Mouse (Mus musculus) left cerebral cortex, adult 2 months (tissue): ENCODE results near the gene Abtb2. TPM values are rescaled to one million over a fixed set of nuclear protein-coding genes. Genes with fewer than 3 reads are reported as not detected.

Experiments
- DNase-seq, 2 experiments: peaks; one replicate each; pipeline ENCODE4 v3.0.0; 2021 to 2022; ENCODE audit warnings: low spot score in 2 of 2, mixed read lengths in 1 of 2; ENCODE audit errors: extremely low spot score in 1 of 2
- H3K27ac ChIP-seq: fragments of 200-600 bp; 2 replicates; pipeline ENCODE4 v1.8.1; 2022
- H3K4me3 ChIP-seq: fragments of 200-600 bp; 2 replicates; pipeline ENCODE4 v1.8.1; 2022
- CTCF ChIP-seq: fragments of 200-600 bp; IDR thresholded peaks from 2 replicates; pipeline ENCODE4 v1.8.1; 2022; ENCODE audit warnings: antibody characterized with exemption, mild to moderate bottlenecking, moderate library complexity
- intact Hi-C: fragments of 180-260 bp; cut with DNase I; formaldehyde crosslinking; loops from one replicate; pipeline ENCODE4 v1.15.1; 2025
- total RNA-seq, 2 experiments: library from RNA; stranded (reverse); gene quantifications; 2 replicates each; pipeline ENCODE4 v1.2.3; 2021

The Abtb2 gene
- total RNA-seq, 2 experiments from 2014 or later = 8.1 to 9.7 TPM

DNA sequence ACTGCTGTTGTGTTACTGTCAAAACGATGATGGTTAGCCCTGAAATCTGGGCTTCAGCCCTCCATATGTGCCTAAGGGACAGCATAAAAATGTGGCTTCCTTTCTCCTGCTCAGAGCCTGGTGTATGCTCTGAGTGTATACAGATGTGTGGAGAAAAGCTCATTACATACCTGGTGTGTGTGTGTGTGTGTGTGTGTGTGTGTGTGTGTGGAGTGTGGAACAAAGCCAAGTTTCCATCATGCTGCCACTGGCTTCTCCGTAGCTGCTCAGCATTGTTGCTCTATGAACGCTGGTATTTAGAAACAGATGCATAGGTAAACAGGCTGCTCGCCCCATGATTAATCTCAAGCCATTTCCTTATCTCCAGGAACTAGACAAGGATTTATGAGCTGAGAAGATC, 137.8 kb downstream of the Abtb2 start:
- intact Hi-C loops = no loop called here
- no peak for DNase-seq
- Histone ChIP-seq H3K27ac (no peak overlapping the region), H3K4me3 (no peak overlapping the region)
- TF ChIP-seq CTCF = no peak

DNA sequence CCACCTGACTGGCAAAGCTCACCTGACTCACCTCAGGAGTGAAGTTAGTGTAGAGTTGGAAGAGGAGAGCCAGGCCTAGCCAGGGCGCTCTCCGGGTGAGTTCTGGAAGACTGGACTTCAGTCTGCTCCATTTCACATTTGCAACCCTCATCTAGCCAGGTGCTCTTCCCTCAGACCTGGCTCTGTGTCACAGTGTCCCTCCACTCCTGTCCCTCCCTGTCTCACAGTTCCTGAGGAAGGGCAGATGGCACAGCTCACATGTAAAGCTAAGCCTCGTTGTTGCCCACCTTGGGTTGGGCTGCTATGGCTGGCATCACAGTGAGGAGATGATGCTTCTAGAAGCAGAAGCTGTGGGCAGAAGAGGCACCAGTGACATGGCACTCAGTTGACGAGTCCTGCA, 139.7 kb downstream of the Abtb2 start:
- intact Hi-C loops = no loop called here
- Histone ChIP-seq H3K4me3 (no peak overlapping the region), H3K27ac (no peak overlapping the region)
- no peak for DNase-seq
- TF ChIP-seq CTCF = no peak

DNA sequence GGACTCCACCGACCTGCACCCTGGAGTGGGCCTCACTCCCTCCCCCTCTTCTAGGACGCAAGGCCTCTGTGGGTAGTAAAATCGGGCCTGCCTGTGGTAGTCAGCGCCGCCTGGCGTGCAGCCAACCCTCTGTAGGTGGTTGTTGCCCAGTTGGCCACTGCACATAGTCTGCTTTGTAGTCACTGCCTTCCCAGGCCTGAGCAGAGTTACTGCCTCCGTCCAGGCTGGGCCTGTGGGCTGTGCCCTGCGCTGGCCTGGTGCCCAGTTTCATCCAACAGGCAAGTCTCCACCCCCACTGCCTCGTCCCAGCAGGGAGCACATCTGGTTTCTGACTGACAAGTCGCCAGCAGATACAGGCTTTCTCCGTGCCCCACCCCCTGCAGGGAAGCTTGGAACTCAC, 140.1 kb downstream of the Abtb2 start:
- H3K27ac ChIP-seq = no peak overlapping the region
- intact Hi-C loops = no loop called here
- peak; percentile 56 to 67 for DNase-seq

DNA sequence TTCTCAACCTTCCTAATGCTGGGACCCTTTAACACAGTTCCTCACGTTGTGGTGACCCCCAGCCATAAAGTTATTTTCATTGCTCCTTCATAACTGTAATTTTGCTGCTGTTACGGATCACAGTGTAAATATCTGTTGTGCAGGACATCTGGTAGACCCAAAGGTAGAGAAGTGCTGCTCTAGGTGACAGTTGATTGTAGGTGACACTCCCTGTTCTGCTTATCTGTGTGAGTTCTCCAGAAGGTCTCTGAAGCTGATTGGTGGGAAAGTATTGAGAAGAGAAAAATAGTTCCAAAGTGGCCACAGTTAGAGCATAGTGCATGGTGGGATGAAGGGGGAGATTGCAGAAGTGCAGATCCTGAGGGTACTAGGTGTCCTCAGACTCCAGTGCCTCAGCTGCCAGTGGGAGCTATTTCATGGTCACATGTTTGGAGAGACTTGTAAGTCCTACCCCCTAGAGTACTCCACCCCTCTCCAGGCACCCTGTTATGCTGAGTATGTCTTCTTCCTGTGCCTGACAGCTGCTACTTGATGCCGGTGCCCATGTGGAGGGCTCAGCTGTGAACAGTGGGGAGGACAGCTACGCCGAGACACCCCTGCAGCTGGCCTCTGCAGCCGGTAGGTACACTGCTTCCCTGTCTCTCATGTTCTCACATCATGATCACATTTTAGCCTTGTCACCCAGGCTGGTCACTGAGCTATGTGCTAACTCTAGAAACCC, 141.1 kb downstream of the Abtb2 start:
- Histone ChIP-seq H3K27ac (no peak overlapping the region), H3K4me3 (no peak overlapping the region)
- intact Hi-C loops = no loop called here
- no peak for DNase-seq
- no peak for TF ChIP-seq CTCF

More for the DNA sequence above, 140.1 kb downstream of the Abtb2 start:
- TF ChIP-seq CTCF = no peak
- H3K4me3 ChIP-seq = no peak overlapping the region

DNA sequence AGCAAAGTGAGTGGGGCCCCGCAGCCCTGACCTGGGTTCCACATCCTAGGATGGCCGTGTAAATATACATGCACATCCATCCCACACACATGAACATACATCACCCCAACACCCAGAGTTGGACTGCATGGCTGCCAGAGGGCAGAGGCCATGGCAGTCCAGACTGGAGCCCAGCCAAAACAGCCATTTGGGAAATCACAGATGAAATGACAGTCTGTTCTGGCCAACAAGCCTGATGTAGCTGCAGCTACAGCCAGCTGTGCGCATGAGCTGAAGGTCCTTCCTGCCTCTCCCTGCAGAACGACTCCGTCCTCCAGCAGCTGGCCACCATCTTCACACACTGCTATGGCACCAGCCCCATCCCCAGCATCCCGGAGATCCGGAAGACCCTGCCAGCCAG, 144.7 kb downstream of the Abtb2 start:
- no peak overlapping the region for H3K27ac ChIP-seq
- no peak for DNase-seq
- intact Hi-C loops = no loop called here
- TF ChIP-seq CTCF = no peak
- no peak overlapping the region for H3K4me3 ChIP-seq

DNA sequence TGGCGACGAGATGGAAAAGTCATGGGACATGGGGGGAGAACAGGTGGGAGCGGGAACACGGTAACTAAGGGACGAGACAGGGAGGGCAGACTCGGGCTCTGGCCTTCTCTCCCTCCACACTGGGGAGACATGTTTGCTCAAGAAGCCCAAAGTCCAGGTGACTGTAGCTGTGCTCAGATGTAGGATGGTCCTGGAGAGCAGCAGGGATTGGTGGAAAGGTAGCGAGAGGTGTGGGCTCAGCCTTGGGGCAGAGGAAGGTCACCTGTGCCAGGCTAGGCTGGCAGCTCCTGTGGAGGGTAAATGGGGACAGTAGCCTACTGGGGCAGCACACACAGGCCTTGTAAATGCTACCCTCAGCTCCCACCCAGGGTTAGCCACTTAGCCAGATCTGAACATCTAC, 147.7 kb downstream of the Abtb2 start:
- intact Hi-C loops = no loop called here
- no peak for DNase-seq

DNA sequence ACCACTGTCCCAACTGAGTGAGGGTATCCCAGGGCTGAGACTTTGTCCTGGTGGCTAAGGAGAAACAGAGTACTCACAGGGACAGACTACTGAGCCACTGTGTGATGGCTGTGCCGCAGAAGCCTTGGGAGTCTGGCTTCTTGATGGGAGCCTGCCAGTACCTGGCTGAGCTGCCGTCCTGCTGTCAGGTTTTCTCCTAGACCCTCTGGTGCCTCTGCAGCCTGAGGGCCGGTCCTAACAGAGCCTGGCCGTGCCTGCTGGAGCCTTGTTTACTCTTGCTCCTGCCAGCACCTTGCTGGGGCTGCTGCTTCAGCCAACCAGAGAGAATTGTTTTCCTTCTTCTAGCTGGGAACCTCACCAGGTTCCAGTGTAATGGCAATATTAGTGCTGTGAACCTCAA, 148.3 kb downstream of the Abtb2 start:
- TF ChIP-seq CTCF = no peak
- no peak for DNase-seq
- intact Hi-C loops = no loop called here
- Histone ChIP-seq H3K27ac (no peak overlapping the region), H3K4me3 (no peak overlapping the region)

More for the DNA sequence above, 147.7 kb downstream of the Abtb2 start:
- TF ChIP-seq CTCF = no peak
- no peak overlapping the region for H3K27ac ChIP-seq
- no peak overlapping the region for H3K4me3 ChIP-seq

DNA sequence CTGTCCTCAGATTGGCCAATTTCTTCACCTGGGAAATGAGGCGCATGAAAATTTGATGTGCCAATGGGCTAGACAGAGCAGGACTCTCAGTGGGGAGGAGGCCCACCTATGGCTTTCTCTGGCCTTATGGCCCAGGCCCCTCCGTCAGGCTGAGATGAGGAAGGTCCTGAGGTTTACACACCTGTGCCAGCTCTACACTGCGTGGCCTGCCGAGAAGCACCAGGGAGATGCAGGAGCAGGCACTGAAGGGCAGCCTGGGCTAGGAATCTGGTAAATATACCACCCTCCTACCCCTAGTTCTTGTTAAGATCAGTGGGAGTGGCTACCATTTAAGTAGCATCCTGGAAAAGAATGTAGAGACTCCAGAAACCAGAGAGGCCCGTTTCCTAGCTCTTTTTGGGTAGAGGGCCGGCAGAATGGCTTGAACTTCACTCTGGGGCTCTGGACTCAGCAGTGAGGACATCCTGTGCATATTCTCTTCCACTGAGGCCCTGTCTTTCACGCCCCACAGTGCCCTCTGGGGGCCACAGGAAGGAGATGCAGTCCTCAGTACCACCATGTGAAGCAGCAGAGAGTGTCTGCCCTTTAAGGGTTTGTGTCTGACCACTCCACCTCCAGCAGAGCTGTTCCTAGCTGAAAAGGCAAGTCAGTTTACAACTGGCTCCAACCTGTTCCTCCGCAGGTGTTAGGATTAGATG, 152.6 kb downstream of the Abtb2 start:
- intact Hi-C loops = loop anchor here (1.0 to 5.0 kb wide), 2 partner anchors 153 to 261 kb away; no protein-coding TSS in a partner anchor
- peak; percentile 57 to 72 for DNase-seq

DNA sequence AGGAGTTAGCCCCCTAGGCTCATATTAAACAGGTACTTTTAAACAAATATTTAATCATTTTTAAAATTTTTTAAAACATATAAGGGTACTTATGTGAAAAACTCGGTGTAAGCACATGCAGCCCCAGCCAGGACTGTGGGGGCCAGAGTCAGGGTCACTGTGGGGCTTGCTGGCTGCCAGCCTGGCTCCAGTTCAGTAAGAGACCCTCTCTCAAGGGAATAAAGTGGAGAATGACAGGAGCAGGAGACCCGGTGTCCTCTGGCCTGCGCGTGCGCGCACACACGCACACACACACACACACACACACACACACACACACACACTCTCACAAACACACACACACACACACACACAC, 153.2 kb downstream of the Abtb2 start:
- intact Hi-C loops = loop anchor here (1.0 to 5.0 kb wide), 2 partner anchors 154 to 262 kb away; no protein-coding TSS in a partner anchor
- no peak overlapping the region for H3K4me3 ChIP-seq
- H3K27ac ChIP-seq = no peak overlapping the region
- DNase-seq = no peak
- no peak for TF ChIP-seq CTCF

More for the DNA sequence above, 152.6 kb downstream of the Abtb2 start:
- H3K27ac ChIP-seq = no peak overlapping the region
- no peak overlapping the region for H3K4me3 ChIP-seq
- peak; percentile 95 for TF ChIP-seq CTCF

DNA sequence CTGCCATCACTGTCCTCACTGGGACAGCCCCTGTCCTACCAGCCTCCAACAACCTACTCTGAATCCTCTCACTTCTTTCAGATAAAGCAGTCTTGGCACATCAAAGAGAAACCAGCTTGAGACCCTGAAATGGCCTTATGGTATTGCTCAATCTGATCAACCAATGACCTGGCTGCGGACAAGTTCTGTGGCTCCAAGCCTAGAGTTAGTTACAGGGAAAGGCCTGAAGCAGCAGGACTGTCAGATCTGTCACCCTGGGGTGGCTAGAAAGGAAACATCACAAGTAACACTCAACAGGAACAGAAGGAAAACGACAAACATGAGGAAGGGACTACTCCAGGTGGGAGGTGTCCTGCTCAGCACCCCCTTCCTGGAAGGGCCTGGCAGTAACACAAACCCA, 158.4 kb downstream of the Abtb2 start:
- H3K27ac ChIP-seq = no peak overlapping the region
- intact Hi-C loops = no loop called here
- H3K4me3 ChIP-seq = no peak overlapping the region
- TF ChIP-seq CTCF = no peak
- DNase-seq = no peak

DNA sequence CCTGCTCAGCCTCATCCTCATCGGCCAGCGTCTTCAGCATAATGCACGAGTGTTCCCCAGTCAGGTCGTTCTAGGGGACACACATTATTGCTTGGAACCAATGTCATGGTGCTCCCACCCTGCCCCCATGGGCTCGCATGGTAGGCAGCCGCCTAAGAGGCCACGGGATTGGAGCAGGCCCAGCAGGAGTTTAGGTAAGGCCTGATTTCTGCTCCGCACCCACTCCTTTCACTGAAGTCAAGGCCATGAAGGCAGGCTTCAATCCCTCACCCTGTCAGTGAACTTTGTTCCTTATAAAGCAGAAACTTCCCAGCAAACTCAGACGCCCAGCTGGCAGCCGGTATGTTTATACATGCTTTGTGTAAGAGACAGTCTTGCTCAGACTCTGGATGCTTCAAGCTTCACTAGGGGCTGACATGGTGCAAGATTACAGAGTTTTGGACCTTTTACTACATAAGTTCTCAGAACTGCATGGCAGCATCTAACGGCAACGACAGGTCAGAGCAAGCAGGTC, 162.0 kb downstream of the Abtb2 start:
- no peak for TF ChIP-seq CTCF
- Histone ChIP-seq H3K4me3 (no peak overlapping the region), H3K27ac (no peak overlapping the region)
- no peak for DNase-seq
- intact Hi-C loops = no loop called here

DNA sequence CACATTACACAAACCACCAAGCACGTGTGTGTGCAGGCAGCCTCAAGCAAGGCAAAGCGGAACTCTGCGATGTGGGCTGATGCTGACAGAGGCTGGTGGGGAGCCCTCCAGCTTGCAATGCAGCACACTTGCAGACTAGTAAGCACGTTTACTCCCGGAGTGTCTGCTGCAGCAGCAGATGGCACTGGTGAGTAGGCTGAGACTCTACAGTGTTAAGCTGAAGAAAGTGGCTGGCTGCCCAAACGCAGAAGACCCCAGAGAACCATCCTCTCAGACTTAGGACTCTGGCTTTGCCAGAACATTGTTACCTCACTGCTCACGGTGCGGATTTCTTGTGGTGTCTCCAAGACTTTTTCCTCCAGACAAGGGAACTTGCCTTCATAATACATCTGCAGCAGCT, 164.9 kb downstream of the Abtb2 start:
- Histone ChIP-seq H3K4me3 (no peak overlapping the region), H3K27ac (no peak overlapping the region; the same call in 1 of the 2 replicates)
- DNase-seq = peak; percentile 52 to 57
- intact Hi-C loops = no loop called here
- no peak for TF ChIP-seq CTCF
